Mouse (Mus musculus): Measurements from ENCODE around the gene Cxcl13.
"Not testable (repeated sequence)": the region's sequence is repeated elsewhere in the genome, so short reads cannot be mapped to it uniquely, and the experiment has no call there.

Cxcl13 gene

GRCm38 (mm10) chr5:95956651-95957050 is at the start of gene Cxcl13:
Gene Cxcl13, plus strand, starts transcription at chr5:95956951.
- DNase-seq, result no peak

- no peak for DNase-seq
Measured at GRCm38 (mm10) chr5:95911006-95911405, 45.7 kb upstream of the Cxcl13 start.

GRCm38 (mm10) chr5:95918491-95918890 is 38.3 kb upstream of the Cxcl13 start:
- no peak for DNase-seq

GRCm38 (mm10) chr5:95924023-95924422 is 32.7 kb upstream of the Cxcl13 start:
- no peak for DNase-seq

GRCm38 (mm10) chr5:95925204-95925930 is 31.4 kb upstream of the Cxcl13 start:
- DNase-seq, result no peak

- DNase-seq, result no peak
Measured at GRCm38 (mm10) chr5:95925931-95926263, 30.9 kb upstream of the Cxcl13 start.

GRCm38 (mm10) chr5:95935035-95935434 is 21.7 kb upstream of the Cxcl13 start:
- no peak for DNase-seq

GRCm38 (mm10) chr5:95936068-95936467 is 20.7 kb upstream of the Cxcl13 start:
- DNase-seq, result no peak

- DNase-seq, result no peak
Measured at GRCm38 (mm10) chr5:95937129-95937528, 19.6 kb upstream of the Cxcl13 start.

GRCm38 (mm10) chr5:95938044-95938625 is 18.6 kb upstream of the Cxcl13 start:
- DNase-seq, result no peak

- DNase-seq, result no peak
Measured at GRCm38 (mm10) chr5:95940682-95941221, 16.0 kb upstream of the Cxcl13 start.

GRCm38 (mm10) chr5:95941562-95941961 is 15.2 kb upstream of the Cxcl13 start:
- no peak for DNase-seq

- no peak for DNase-seq
Measured at GRCm38 (mm10) chr5:95945120-95945519, 11.6 kb upstream of the Cxcl13 start.

GRCm38 (mm10) chr5:95946344-95946743 is 10.4 kb upstream of the Cxcl13 start:
- no peak for DNase-seq

GRCm38 (mm10) chr5:95948641-95949040 is 8.1 kb upstream of the Cxcl13 start:
- no peak for DNase-seq

- peak in 1 of 2 experiments; percentile 5 for DNase-seq
Measured at GRCm38 (mm10) chr5:95949946-95950701, 6.6 kb upstream of the Cxcl13 start.

- no peak for DNase-seq
Measured at GRCm38 (mm10) chr5:95964940-95965339, 8.2 kb downstream of the Cxcl13 start.

- DNase-seq, result no peak
Measured at GRCm38 (mm10) chr5:95966621-95967020, 9.9 kb downstream of the Cxcl13 start.

GRCm38 (mm10) chr5:95970845-95971244 is 14.1 kb downstream of the Cxcl13 start:
- peak in 1 of 2 experiments; percentile 4 for DNase-seq

GRCm38 (mm10) chr5:95972208-95972607 is 15.5 kb downstream of the Cxcl13 start:
- DNase-seq, result no peak

GRCm38 (mm10) chr5:95973806-95974205 is 17.1 kb downstream of the Cxcl13 start:
- not testable (repeated sequence) for DNase-seq

- no peak for DNase-seq
Measured at GRCm38 (mm10) chr5:95976299-95976698, 19.5 kb downstream of the Cxcl13 start.

- DNase-seq, result no peak
Measured at GRCm38 (mm10) chr5:95983797-95984486, 27.2 kb downstream of the Cxcl13 start.

All from thymus, adult 18-20 months (tissue).